Mouse (Mus musculus) midbrain, postnatal 0 days (tissue): ENCODE results near the gene AI413582. TPM values are rescaled to one million over a fixed set of nuclear protein-coding genes. Genes with fewer than 3 reads are reported as not detected.

Experiments
- ATAC-seq: fragments of 200-750 bp; cut with Nextera tagmentation; 2 replicates; pipeline ENCODE4 v1.8.0; 2017; ENCODE audit warnings: moderate number of reproducible peaks, mild to moderate bottlenecking, moderate TSS enrichment, moderate library complexity; ENCODE audit not compliant: low FRiP score
- DNase-seq: peaks from one replicate; pipeline ENCODE4 v3.0.0-alpha.2; 2015; ENCODE audit warnings: low spot score
- H3K27ac ChIP-seq: fragments of 300-500 bp; sonication (generic); 2 replicates; pipeline ENCODE4 v1.5.1; 2014; ENCODE audit warnings: low read depth, mild to moderate bottlenecking, low read length, mixed read lengths
- H3K27me3 ChIP-seq: fragments of 300-500 bp; sonication (generic); 2 replicates; pipeline ENCODE4 v1.6.1; 2014; ENCODE audit warnings: low read length, control low read depth, mixed read lengths; ENCODE audit not compliant: insufficient read depth
- H3K36me3 ChIP-seq: fragments of 300-500 bp; sonication (generic); 2 replicates; pipeline ENCODE4 v1.6.1; 2014; ENCODE audit warnings: low read length, control low read depth, mixed read lengths; ENCODE audit not compliant: insufficient read depth
- H3K4me1 ChIP-seq: fragments of 300-500 bp; sonication (generic); 2 replicates; pipeline ENCODE4 v1.6.1; 2014; ENCODE audit warnings: mild to moderate bottlenecking, control low read depth, antibody characterized with exemption, low read length, mixed read lengths; ENCODE audit not compliant: insufficient read depth
- H3K4me2 ChIP-seq: fragments of 300-500 bp; sonication (generic); 2 replicates; pipeline ENCODE4 v1.6.1; 2014; ENCODE audit warnings: low read depth, mild to moderate bottlenecking, low read length, mixed read lengths; ENCODE audit not compliant: poor library complexity, severe bottlenecking
- H3K4me3 ChIP-seq: fragments of 300-500 bp; sonication (generic); 2 replicates; pipeline ENCODE4 v1.5.1; 2014; ENCODE audit warnings: low read depth, mild to moderate bottlenecking, low read length, moderate library complexity
- H3K9ac ChIP-seq: fragments of 300-500 bp; sonication (generic); replicated peaks from 2 replicates; pipeline ENCODE4 v1.6.1; 2014; ENCODE audit warnings: mild to moderate bottlenecking, low read length, moderate library complexity, mixed read lengths; ENCODE audit not compliant: poor library complexity, severe bottlenecking
- H3K9me3 ChIP-seq: fragments of 300-500 bp; sonication (generic); 2 replicates; pipeline ENCODE4 v1.6.1; 2016; ENCODE audit warnings: low read length, control low read depth
- CTCF ChIP-seq: IDR thresholded peaks from 2 replicates; pipeline ENCODE4 v1.5.1; 2016; ENCODE audit warnings: antibody characterized with exemption, mild to moderate bottlenecking
- WGBS: fragments of 180-500 bp; shearing (Covaris S2); extraction: QIAGEN DNeasy Blood & Tissue Kit; methylation state at CpG from one replicate; pipeline ENCODE4 v1.1.7; 2014; 5-methylcytosine and 5-hydroxymethylcytosine counted together
- polyA plus RNA-seq: library from polyadenylated mRNA; unstranded; fragments of >200 nt; fragmentation: Nextera tagmentation; extraction: Ambion mirVana; gene quantifications from 2 replicates; pipeline ENCODE4 v1.2.1, GENCODE M21; 2015
- total RNA-seq: library from RNA; depleted of rRNA; stranded (reverse); fragments of >200 nt; gene quantifications from 2 replicates; pipeline ENCODE4 v1.2.3, GENCODE M21; 2014

Gene AI413582
- total and polyA plus RNA-seq, 2 experiments from 2014 or later, result 80.2 to 88.8 TPM

DNA sequence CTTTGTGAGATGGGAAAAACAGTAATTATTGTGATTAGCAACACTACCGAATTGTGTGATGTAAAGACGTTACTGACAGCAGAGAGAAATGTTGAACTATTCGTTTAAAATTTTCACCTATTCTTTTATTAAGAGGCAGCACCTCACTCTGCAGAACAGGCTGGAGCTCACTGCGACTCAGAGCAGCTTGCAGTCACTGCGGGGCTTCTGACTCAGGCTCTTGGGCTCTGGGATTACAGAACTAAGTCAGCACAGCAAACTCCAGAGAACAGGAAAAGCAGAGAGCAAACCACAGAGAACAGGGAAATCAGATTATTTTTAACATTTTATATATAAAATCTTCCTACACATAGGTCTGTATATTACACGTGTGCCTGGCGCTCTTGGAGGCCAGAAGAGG lies 44.0 kb upstream of the AI413582 start:
- no peak overlapping the region for H3K27ac ChIP-seq
- H3K9me3 ChIP-seq, result no peaks in the 10 kb centered on the region
- no peak overlapping the region for H3K9ac ChIP-seq
- 0 out of 2 replicates have a peak, but pooled peaks cover 4% of the 10 kb centered on the region for H3K4me1 ChIP-seq
- DNase-seq, result no peak
- WGBS, result 87% methylated on average over 7 of the region's 7 CpGs
- no peak for ATAC-seq
- H3K27me3 ChIP-seq, result no peaks in the 10 kb centered on the region
- TF ChIP-seq CTCF, result no peak
- 0 out of 2 replicates have a peak, but pooled peaks cover 6% of the 10 kb centered on the region for H3K36me3 ChIP-seq
- H3K4me2 ChIP-seq, result no peak overlapping the region
- H3K4me3 ChIP-seq, result no peak overlapping the region

DNA sequence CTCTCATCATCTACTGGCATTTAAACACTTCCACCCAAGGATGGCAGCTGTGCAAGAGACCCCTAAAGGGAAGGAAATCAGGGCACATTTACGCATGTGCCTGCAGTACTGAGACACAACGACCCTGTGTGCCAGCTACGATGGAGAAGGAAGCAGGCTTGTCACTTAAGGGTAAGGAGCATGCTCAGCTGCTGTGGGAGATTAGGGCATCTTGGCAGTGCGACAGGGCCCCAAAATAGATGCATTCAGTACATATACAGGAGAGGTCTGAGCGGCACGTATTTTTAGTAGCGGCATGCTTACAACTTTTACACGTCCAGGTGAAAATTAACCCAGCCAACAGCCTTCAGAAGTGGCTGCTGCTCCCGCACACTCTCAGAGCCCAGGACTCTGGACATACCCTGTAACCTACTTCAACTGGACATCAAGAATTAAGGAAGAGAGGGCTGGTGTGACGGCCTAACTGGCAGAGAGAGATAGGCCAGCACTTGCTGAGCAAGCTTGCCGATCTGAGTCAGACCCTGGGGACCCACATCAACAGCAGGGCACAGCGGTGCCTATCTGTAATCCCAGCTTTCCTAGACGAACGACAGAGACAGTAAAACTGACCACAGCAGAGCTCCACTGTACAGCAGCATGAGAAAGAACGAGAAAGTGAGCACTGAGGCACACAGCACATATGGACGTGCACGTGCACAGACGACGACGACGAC lies 38.1 kb upstream of the AI413582 start:
- H3K4me1 ChIP-seq, result peaks cover 7% of the 10 kb centered on the region
- no peak for DNase-seq
- no peaks in the 10 kb centered on the region for H3K36me3 ChIP-seq
- ATAC-seq, result no peak
- H3K4me2 ChIP-seq, result no peak overlapping the region
- 62% methylated on average over 21 of the region's 21 CpGs for WGBS
- H3K9me3 ChIP-seq, result no peaks in the 10 kb centered on the region
- no peak overlapping the region for H3K9ac ChIP-seq
- H3K4me3 ChIP-seq, result no peak overlapping the region
- H3K27ac ChIP-seq, result no peak overlapping the region
- no peak for TF ChIP-seq CTCF
- no peaks in the 10 kb centered on the region for H3K27me3 ChIP-seq

DNA sequence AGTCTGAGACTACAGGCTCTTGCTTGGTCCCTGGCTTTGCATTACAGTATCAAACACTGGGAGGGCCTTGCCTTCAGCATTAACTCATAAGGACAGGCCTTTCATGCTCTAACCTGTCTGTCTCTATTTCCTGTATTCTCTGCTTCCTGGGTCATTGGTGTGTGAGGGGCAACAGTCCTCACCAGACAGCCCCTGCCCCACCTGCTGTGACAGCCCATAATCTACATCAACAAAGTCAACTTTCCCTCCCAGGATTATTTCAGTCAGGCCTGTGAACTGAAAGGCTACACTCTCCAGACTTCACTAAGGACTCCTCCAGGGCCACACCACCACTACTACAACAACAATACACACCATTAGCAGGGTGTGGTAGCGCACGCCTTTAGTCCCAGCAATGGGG lies 37.5 kb upstream of the AI413582 start:
- no peak overlapping the region for H3K4me3 ChIP-seq
- WGBS, result 81% methylated on average over 2 of the region's 2 CpGs
- DNase-seq, result no peak
- no peak overlapping the region for H3K9ac ChIP-seq
- H3K9me3 ChIP-seq, result no peaks in the 10 kb centered on the region
- H3K27me3 ChIP-seq, result no peaks in the 10 kb centered on the region
- H3K27ac ChIP-seq, result no peak overlapping the region
- no peak for ATAC-seq
- H3K4me1 ChIP-seq, result peaks cover 7% of the 10 kb centered on the region
- no peak overlapping the region for H3K4me2 ChIP-seq
- H3K36me3 ChIP-seq, result no peaks in the 10 kb centered on the region
- TF ChIP-seq CTCF, result no peak

DNA sequence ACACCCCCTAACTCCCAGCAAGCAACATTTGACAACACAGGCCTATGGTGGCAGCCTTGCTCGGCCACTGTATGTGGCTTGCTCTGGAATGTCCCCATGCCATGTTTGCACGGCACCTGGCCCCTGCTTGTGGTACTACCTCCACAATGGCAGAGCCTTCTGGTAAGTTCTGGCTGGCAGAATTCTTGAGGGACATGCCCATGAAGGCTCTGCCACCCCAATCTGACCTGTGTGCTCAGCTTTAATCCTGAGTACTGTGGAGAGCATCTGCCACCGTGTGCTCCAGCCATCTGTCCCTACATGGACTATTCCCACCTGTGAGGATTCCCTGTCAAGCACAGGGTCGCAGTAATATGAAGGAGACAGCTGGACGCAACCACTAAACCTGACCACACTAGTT lies 35.3 kb upstream of the AI413582 start:
- ATAC-seq, result no peak
- 54% methylated on average over 5 of the region's 5 CpGs for WGBS
- no peak for DNase-seq
- H3K4me1 ChIP-seq, result peaks cover 7% of the 10 kb centered on the region
- H3K4me2 ChIP-seq, result no peak overlapping the region
- H3K9ac ChIP-seq, result no peak overlapping the region
- H3K27me3 ChIP-seq, result no peaks in the 10 kb centered on the region
- H3K27ac ChIP-seq, result no peak overlapping the region
- H3K4me3 ChIP-seq, result no peak overlapping the region
- no peak for TF ChIP-seq CTCF
- H3K9me3 ChIP-seq, result no peaks in the 10 kb centered on the region
- H3K36me3 ChIP-seq, result peaks cover 9% of the 10 kb centered on the region

DNA sequence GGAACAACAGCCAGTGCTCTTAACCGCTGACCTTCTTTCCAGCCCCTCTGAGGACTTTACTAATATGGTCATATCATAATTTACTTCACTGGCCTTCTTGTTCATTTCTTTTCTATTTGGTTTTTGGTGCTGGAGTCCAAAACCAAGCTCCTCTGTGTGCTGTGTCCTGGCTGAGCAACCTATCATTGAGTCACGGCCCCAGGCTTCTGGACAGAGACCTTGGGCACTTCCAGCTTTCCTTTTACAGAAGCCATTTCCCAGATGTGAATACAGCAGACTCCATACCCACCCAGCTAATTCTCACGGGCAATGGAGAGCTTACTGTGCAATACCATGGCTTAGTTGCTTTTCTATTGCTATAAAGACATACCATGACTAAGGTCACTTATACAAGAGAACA lies 34.7 kb upstream of the AI413582 start:
- Histone ChIP-seq H3K4me3 (no peak overlapping the region), H3K4me1 (peaks cover 7% of the 10 kb centered on the region), H3K4me2 (no peak overlapping the region), H3K9me3 (no peaks in the 10 kb centered on the region), H3K27me3 (no peaks in the 10 kb centered on the region), H3K27ac (no peak overlapping the region), H3K36me3 (peaks cover 15% of the 10 kb centered on the region), H3K9ac (no peak overlapping the region)
- ATAC-seq (no peak), DNase-seq (no peak)
- TF ChIP-seq CTCF, result no peak
- 78% methylated on average over 3 of the region's 3 CpGs for WGBS

DNA sequence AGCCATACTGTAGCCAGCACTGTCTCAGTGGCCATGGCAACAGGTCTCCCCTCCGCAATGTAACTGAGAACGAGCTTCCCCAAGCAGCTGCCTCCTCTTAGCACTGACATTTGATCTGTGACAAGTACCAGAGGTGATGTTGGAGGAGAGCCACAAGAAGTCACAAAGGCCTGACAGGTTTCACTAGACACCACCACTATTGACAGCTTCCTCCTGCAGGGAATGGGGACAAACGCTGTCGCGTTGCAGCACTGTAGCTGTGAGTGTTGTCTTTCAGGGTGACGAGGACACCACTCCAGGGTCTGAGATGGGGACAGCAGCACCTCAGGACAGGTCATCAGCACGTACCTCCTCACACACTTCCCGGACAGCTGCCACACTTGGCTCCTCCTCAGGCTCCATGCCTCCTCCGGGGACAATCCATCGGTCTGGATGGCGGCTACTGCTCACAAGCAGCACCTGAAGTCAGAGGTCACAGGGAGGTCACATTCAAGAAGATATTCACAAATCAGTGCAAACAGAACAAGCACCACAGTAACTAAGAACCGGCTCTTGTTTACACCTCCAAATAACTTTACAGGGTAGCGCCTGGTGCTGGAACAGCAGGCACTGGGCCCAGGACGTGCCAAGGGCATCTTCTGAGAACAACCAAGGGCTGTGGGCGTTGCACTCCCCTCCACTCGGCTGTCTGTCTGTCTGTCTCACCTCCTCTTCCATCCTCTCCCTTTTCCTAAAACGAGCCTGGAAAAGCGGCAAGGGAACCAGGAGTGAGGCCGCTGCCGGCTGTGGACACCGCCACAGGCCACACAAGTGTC lies 31.0 kb upstream of the AI413582 start:
- H3K9me3 ChIP-seq, result no peaks in the 10 kb centered on the region
- H3K4me1 ChIP-seq, result no peaks in the 10 kb centered on the region
- no peak overlapping the region for H3K4me2 ChIP-seq
- H3K36me3 ChIP-seq, result peaks cover 33% of the 10 kb centered on the region
- no peak for DNase-seq
- no peak overlapping the region for H3K27ac ChIP-seq
- H3K27me3 ChIP-seq, result no peaks in the 10 kb centered on the region
- no peak for ATAC-seq
- 85% methylated on average over 21 of the region's 21 CpGs for WGBS
- no peak overlapping the region for H3K4me3 ChIP-seq
- no peak for TF ChIP-seq CTCF
- no peak overlapping the region for H3K9ac ChIP-seq
